Mouse (Mus musculus) liver, embryonic 14.5 days (tissue): Measurements from ENCODE around the gene Rbm25.

Experiments
- CTCF ChIP-seq: IDR thresholded peaks from 2 replicates; pipeline ENCODE4 v1.5.1; 2016; ENCODE audit warnings: antibody characterized with exemption, low read depth, control low read depth
- EP300 ChIP-seq: IDR thresholded peaks from 2 replicates; pipeline ENCODE4 v1.6.1; 2016; ENCODE audit warnings: antibody characterized with exemption, low read depth

- no peak for TF ChIP-seq CTCF
- no peak for TF ChIP-seq EP300
Measured at GRCm38 (mm10) chr12:83651414-83651813, 20.4 kb downstream of the Rbm25 start.
